Mouse (Mus musculus): Measurements from ENCODE around the gene Nr2c2ap. TPM values are rescaled to one million over a fixed set of nuclear protein-coding genes. Genes with fewer than 3 reads are reported as not detected.

Nr2c2ap gene
- total and polyA plus RNA-seq, 2 experiments, result 3.3 to 15.0 TPM

DNA sequence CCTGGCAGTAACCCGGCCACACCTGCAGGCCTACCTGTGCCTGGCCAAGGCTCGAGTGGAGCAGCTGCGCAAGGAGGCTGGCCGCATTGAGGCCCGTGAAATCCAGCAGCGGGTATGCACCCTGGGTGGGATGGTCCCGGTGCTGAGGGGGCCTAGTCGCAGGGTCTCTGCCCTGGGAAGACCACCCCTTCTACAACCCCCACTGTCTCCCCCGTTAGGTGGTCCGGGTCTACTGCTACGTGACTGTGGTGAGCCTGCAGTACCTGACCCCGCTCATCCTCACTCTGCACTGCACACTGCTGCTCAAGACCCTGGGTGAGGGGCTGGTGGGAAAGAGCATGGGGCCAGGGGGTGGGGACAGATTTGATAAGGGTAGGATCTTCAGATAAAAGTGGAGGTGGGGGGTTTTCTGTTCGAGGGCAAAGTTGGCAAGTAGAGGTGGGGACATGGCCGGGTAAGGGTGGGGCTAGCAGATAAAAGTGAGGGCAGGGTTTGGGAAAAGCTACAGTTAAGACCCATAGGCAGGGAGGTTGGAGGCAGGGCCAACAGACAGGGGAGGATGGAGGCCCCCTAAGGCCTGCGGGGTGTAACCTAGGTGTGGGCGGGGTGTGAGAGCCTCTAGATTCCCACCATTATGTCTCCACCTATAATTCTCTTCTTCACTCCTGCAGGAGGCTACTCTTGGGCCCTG is 50.2 kb downstream of the Nr2c2ap start:
- no peaks in the 10 kb centered on the region for H3K27me3 ChIP-seq (ENCODE audit: control insufficient read depth, insufficient read depth, low read length)
- H3K27ac ChIP-seq (replicated peaks; ENCODE audit: insufficient read depth, low read depth, low read length), result no peak overlapping the region
- no peaks in the 10 kb centered on the region; the same call in 1 of the 2 replicates for H3K36me3 ChIP-seq (ENCODE audit: control insufficient read depth, insufficient read depth, low read length)
- no peak overlapping the region for H3K4me3 ChIP-seq (ENCODE audit: insufficient read depth, low read depth, low read length)
- no peak for TF ChIP-seq CTCF (IDR thresholded peaks at IDR 0.05; ENCODE audit: low read depth, low read length)
- no peak for TF ChIP-seq POLR2A (IDR thresholded peaks at IDR 0.05; ENCODE audit: extremely low read depth, insufficient read depth, low read length)
- DNase-seq (ENCODE audit: extremely low read depth, low read depth, low spot score), result no peak
- whole genome bisulfite sequencing, result 82% methylated on average over 16 of the region's 16 CpGs
- 0 out of 2 replicates have a peak, but pooled peaks cover 5% of the 10 kb centered on the region for H3K79me2 ChIP-seq (ENCODE audit: control insufficient read depth, insufficient read depth, low read length)
- H3K4me1 ChIP-seq (ENCODE audit: control insufficient read depth, insufficient read depth, low read length), result no peaks in the 10 kb centered on the region
- H3K9ac ChIP-seq (ENCODE audit: low read depth, low read length), result no peak overlapping the region

DNA sequence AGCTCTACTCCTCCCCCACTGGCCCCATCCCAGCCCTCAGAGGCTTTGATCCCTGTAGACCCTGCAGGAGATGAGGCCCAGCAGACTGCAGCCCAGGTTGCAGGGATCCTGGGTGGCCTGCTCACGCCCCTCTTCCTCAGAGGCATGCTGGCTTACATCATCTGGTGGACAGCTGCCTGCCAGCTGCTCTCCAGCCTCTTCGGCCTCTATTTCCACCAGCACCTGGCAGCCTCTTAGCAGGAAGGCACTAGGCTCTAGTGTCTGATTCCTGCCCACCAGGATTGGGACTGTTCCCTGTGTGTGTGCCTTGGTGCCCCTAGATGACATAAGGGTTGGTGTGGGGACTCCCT is 50.7 kb downstream of the Nr2c2ap start:
- no peak for DNase-seq (ENCODE audit: extremely low read depth, low read depth, low spot score)
- no peaks in the 10 kb centered on the region; the same call in 1 of the 2 replicates for H3K36me3 ChIP-seq (ENCODE audit: control insufficient read depth, insufficient read depth, low read length)
- TF ChIP-seq CTCF (IDR thresholded peaks at IDR 0.05; ENCODE audit: low read depth, low read length) (no peak), POLR2A (IDR thresholded peaks at IDR 0.05; ENCODE audit: extremely low read depth, insufficient read depth, low read length) (no peak)
- no peaks in the 10 kb centered on the region for H3K27me3 ChIP-seq (ENCODE audit: control insufficient read depth, insufficient read depth, low read length)
- WGBS, result 44% methylated on average over 2 of the region's 2 CpGs
- 0 out of 2 replicates have a peak, but pooled peaks cover 2% of the 10 kb centered on the region for H3K79me2 ChIP-seq (ENCODE audit: control insufficient read depth, insufficient read depth, low read length)
- no peaks in the 10 kb centered on the region for H3K4me1 ChIP-seq (ENCODE audit: control insufficient read depth, insufficient read depth, low read length)
- no peak overlapping the region for H3K4me3 ChIP-seq (ENCODE audit: insufficient read depth, low read depth, low read length)
- no peak overlapping the region for H3K9ac ChIP-seq (ENCODE audit: low read depth, low read length)
- H3K27ac ChIP-seq (replicated peaks; ENCODE audit: insufficient read depth, low read depth, low read length), result no peak overlapping the region

DNA sequence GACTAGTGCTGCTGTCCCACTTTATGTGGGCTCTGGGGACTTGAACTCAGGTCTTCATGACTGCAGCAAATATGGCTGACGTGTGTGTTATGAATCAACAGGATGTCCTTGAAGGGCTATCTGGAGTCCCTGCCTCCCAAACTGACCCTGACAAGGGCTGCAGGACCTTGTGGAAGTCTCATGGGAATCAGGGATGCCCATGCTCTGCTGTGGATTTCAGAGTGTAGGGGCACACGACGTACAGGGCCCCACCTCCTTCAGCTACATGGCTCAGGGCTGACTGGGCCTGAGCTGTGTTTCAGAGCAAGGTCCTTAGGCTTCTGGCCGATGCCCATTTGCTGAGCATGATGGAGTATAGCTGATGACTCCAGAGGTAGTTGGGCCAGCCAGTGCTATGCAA is 52.1 kb downstream of the Nr2c2ap start:
- Histone ChIP-seq H3K4me3 (ENCODE audit: insufficient read depth, low read depth, low read length) (no peak overlapping the region), H3K27me3 (ENCODE audit: control insufficient read depth, insufficient read depth, low read length) (no peaks in the 10 kb centered on the region), H3K36me3 (ENCODE audit: control insufficient read depth, insufficient read depth, low read length) (peaks cover 6% of the 10 kb centered on the region; the same call in 1 of the 2 replicates), H3K27ac (replicated peaks; ENCODE audit: insufficient read depth, low read depth, low read length) (no peak overlapping the region), H3K4me1 (ENCODE audit: control insufficient read depth, insufficient read depth, low read length) (peaks cover under 1% of the 10 kb centered on the region; the same call in 1 of the 2 replicates), H3K79me2 (ENCODE audit: control insufficient read depth, insufficient read depth, low read length) (peaks cover 3% of the 10 kb centered on the region; the same call in 1 of the 2 replicates), H3K9ac (ENCODE audit: low read depth, low read length) (no peak overlapping the region)
- TF ChIP-seq POLR2A (IDR thresholded peaks at IDR 0.05; ENCODE audit: extremely low read depth, insufficient read depth, low read length), result no peak
- no peak for TF ChIP-seq CTCF (IDR thresholded peaks at IDR 0.05; ENCODE audit: low read depth, low read length)
- WGBS, result 79% methylated on average over 4 of the region's 4 CpGs
- DNase-seq (ENCODE audit: extremely low read depth, low read depth, low spot score), result no peak

Other genes with a start within 250 kb of the Nr2c2ap start
- gene Cilp2, start 243.6 kb upstream of the Nr2c2ap start, total RNA-seq (2014; rRNA removed), result under 0.01 TPM in 1 of 2 replicates, not detected in the other
- 0.01 and 0.05 TPM in 2 replicates for gene Cilp2, start 243.6 kb upstream of the Nr2c2ap start, polyA plus RNA-seq (2012; rRNA removed)
- not detected in 2 replicates for gene Tssk6, start 229.1 kb upstream of the Nr2c2ap start, total RNA-seq (2014; rRNA removed)
- gene Tssk6, start 229.1 kb upstream of the Nr2c2ap start, polyA plus RNA-seq (2012; rRNA removed), result 0.09 TPM in 1 of 2 replicates, not detected in the other
- 132 and 141 TPM in 2 replicates for gene Ndufa13, start 228.8 kb upstream of the Nr2c2ap start, total RNA-seq (2014; rRNA removed)
- gene Ndufa13, start 228.8 kb upstream of the Nr2c2ap start, polyA plus RNA-seq (2012; rRNA removed), result 206 and 221 TPM in 2 replicates
- 0.20 and 0.83 TPM in 2 replicates for gene Yjefn3, start 228.6 kb upstream of the Nr2c2ap start, total RNA-seq (2014; rRNA removed)
- 1.4 and 2.0 TPM in 2 replicates for gene Yjefn3, start 228.6 kb upstream of the Nr2c2ap start, polyA plus RNA-seq (2012; rRNA removed)
- gene Gatad2a, start 134.9 kb upstream of the Nr2c2ap start, total RNA-seq (2014; rRNA removed), result 11.2 and 16.8 TPM in 2 replicates
- gene Gatad2a, start 134.9 kb upstream of the Nr2c2ap start, polyA plus RNA-seq (2012; rRNA removed), result 35.0 and 35.5 TPM in 2 replicates
- gene Mau2, start 88.6 kb upstream of the Nr2c2ap start, total RNA-seq (2014; rRNA removed), result 18.0 and 24.4 TPM in 2 replicates
- 30.1 and 40.5 TPM in 2 replicates for gene Mau2, start 88.6 kb upstream of the Nr2c2ap start, polyA plus RNA-seq (2012; rRNA removed)
- gene Sugp1, start 88.5 kb upstream of the Nr2c2ap start, total RNA-seq (2014; rRNA removed), result 5.1 and 5.6 TPM in 2 replicates
- gene Sugp1, start 88.5 kb upstream of the Nr2c2ap start, polyA plus RNA-seq (2012; rRNA removed), result 5.1 and 5.3 TPM in 2 replicates
- 43.8 and 67.9 TPM in 2 replicates for gene Tm6sf2, start 58.4 kb upstream of the Nr2c2ap start, total RNA-seq (2014; rRNA removed)
- gene Tm6sf2, start 58.4 kb upstream of the Nr2c2ap start, polyA plus RNA-seq (2012; rRNA removed), result 152 and 203 TPM in 2 replicates
- gene Hapln4, start 47.9 kb upstream of the Nr2c2ap start, total RNA-seq (2014; rRNA removed), result 2.2 and 4.2 TPM in 2 replicates
- gene Hapln4, start 47.9 kb upstream of the Nr2c2ap start, polyA plus RNA-seq (2012; rRNA removed), result 4.4 and 8.8 TPM in 2 replicates
- under 0.01 TPM in 1 of 2 replicates, not detected in the other for gene Ncan, start 10.5 kb upstream of the Nr2c2ap start, total RNA-seq (2014; rRNA removed)
- gene Ncan, start 10.5 kb upstream of the Nr2c2ap start, polyA plus RNA-seq (2012; rRNA removed), result not detected in 2 replicates
- gene Rfxank, start 7.8 kb downstream of the Nr2c2ap start, total RNA-seq (2014; rRNA removed), result 9.4 and 13.6 TPM in 2 replicates
- gene Rfxank, start 7.8 kb downstream of the Nr2c2ap start, polyA plus RNA-seq (2012; rRNA removed), result 16.0 and 27.8 TPM in 2 replicates
- gene Borcs8, start 8.2 kb downstream of the Nr2c2ap start, total RNA-seq (2014; rRNA removed), result 20.1 and 20.7 TPM in 2 replicates
- 53.4 and 55.0 TPM in 2 replicates for gene Borcs8, start 8.2 kb downstream of the Nr2c2ap start, polyA plus RNA-seq (2012; rRNA removed)
- 0.09 and 0.34 TPM in 2 replicates for gene Mef2b, start 8.4 kb downstream of the Nr2c2ap start, total RNA-seq (2014; rRNA removed)
- gene Mef2b, start 8.4 kb downstream of the Nr2c2ap start, polyA plus RNA-seq (2012; rRNA removed), result not detected in 2 replicates
- 18.3 and 20.4 TPM in 2 replicates for gene Tmem161a, start 41.0 kb downstream of the Nr2c2ap start, total RNA-seq (2014; rRNA removed)
- gene Tmem161a, start 41.0 kb downstream of the Nr2c2ap start, polyA plus RNA-seq (2012; rRNA removed), result 40.4 and 60.4 TPM in 2 replicates
- gene Slc25a42, start 81.0 kb downstream of the Nr2c2ap start, total RNA-seq (2014; rRNA removed), result 31.4 and 48.5 TPM in 2 replicates
- 96.9 and 117 TPM in 2 replicates for gene Slc25a42, start 81.0 kb downstream of the Nr2c2ap start, polyA plus RNA-seq (2012; rRNA removed)
- 5.3 and 7.0 TPM in 2 replicates for gene Sugp2, start 102.9 kb downstream of the Nr2c2ap start, total RNA-seq (2014; rRNA removed)
- gene Sugp2, start 102.9 kb downstream of the Nr2c2ap start, polyA plus RNA-seq (2012; rRNA removed), result 9.7 and 12.4 TPM in 2 replicates
- 4.4 and 6.2 TPM in 2 replicates for gene Armc6, start 103.1 kb downstream of the Nr2c2ap start, total RNA-seq (2014; rRNA removed)
- gene Armc6, start 103.1 kb downstream of the Nr2c2ap start, polyA plus RNA-seq (2012; rRNA removed), result 9.6 and 11.6 TPM in 2 replicates
- gene Homer3, start 151.5 kb downstream of the Nr2c2ap start, total RNA-seq (2014; rRNA removed), result 1.4 and 2.6 TPM in 2 replicates
- gene Homer3, start 151.5 kb downstream of the Nr2c2ap start, polyA plus RNA-seq (2012; rRNA removed), result 3.1 and 3.7 TPM in 2 replicates
- 19.3 and 22.7 TPM in 2 replicates for gene Ddx49, start 171.2 kb downstream of the Nr2c2ap start, total RNA-seq (2014; rRNA removed)
- 24.4 and 36.5 TPM in 2 replicates for gene Ddx49, start 171.2 kb downstream of the Nr2c2ap start, polyA plus RNA-seq (2012; rRNA removed)
- gene Cope, start 171.2 kb downstream of the Nr2c2ap start, total RNA-seq (2014; rRNA removed), result 169 and 197 TPM in 2 replicates
- 327 and 394 TPM in 2 replicates for gene Cope, start 171.2 kb downstream of the Nr2c2ap start, polyA plus RNA-seq (2012; rRNA removed)
- gene Cers1, start 184.4 kb downstream of the Nr2c2ap start, total RNA-seq (2014; rRNA removed), result not detected in 2 replicates
- 0.04 TPM in 2 replicates for gene Cers1, start 184.4 kb downstream of the Nr2c2ap start, polyA plus RNA-seq (2012; rRNA removed)
- not detected in 2 replicates for gene Gdf1, start 198.5 kb downstream of the Nr2c2ap start, total RNA-seq (2014; rRNA removed)
- gene Gdf1, start 198.5 kb downstream of the Nr2c2ap start, polyA plus RNA-seq (2012; rRNA removed), result not detected in 2 replicates
- gene Upf1, start 221.9 kb downstream of the Nr2c2ap start, total RNA-seq (2014; rRNA removed), result 19.0 and 26.3 TPM in 2 replicates
- 20.3 and 22.3 TPM in 2 replicates for gene Upf1, start 221.9 kb downstream of the Nr2c2ap start, polyA plus RNA-seq (2012; rRNA removed)
- not detected in 2 replicates for gene Comp, start 242.2 kb downstream of the Nr2c2ap start, total RNA-seq (2014; rRNA removed)
- gene Comp, start 242.2 kb downstream of the Nr2c2ap start, polyA plus RNA-seq (2012; rRNA removed), result 0.24 TPM in 1 of 2 replicates, not detected in the other

Data from liver, adult 2 months (tissue).